Mouse (Mus musculus): ENCODE data around the gene Zfp428. TPM values are rescaled to one million over a fixed set of nuclear protein-coding genes. Genes with fewer than 3 reads are reported as not detected.
"Not testable (repeated sequence)": the region's sequence is repeated elsewhere in the genome, so short reads cannot be mapped to it uniquely, and the experiment has no call there.

Gene Zfp428
- polyA plus RNA-seq, 1 experiment from 2014 or later: 42.7 TPM

GRCm38 (mm10) chr7:24505447-24506064 lies 1.2 kb upstream of the Zfp428 start:
- H3K4me3 ChIP-seq: peak overlapping the region; percentile 79; the same call in 1 of the 2 replicates
- H3K27ac ChIP-seq: no peak overlapping the region
- peaks cover 34% of the 10 kb centered on the region for H3K4me1 ChIP-seq
- 27% methylated on average over 15 of the region's 15 CpGs for WGBS
- no peaks in the 10 kb centered on the region for H3K36me3 ChIP-seq
- peaks cover 27% of the 10 kb centered on the region for H3K27me3 ChIP-seq
- H3K9me3 ChIP-seq: 0 out of 2 replicates have a peak, but pooled peaks cover 3% of the 10 kb centered on the region
- ATAC-seq (ENCODE audit: borderline replicate concordance, extremely low read depth, low FRiP score, low TSS enrichment): no peak
- H3K9ac ChIP-seq: no peak overlapping the region
- peak overlapping the region; percentile 90 for H3K4me2 ChIP-seq

GRCm38 (mm10) chr7:24506065-24506459 lies 744 bp upstream of the Zfp428 start:
- H3K36me3 ChIP-seq: no peaks in the 10 kb centered on the region
- H3K9me3 ChIP-seq: 0 out of 2 replicates have a peak, but pooled peaks cover under 1% of the 10 kb centered on the region
- no peak overlapping the region; the same call in 1 of the 2 replicates for H3K27ac ChIP-seq

GRCm38 (mm10) chr7:24506476-24506837 lies 349 bp upstream of the Zfp428 start:
- peak overlapping the region; percentile 79 for H3K4me3 ChIP-seq
- H3K4me2 ChIP-seq: peak overlapping the region; percentile 90
- under 1% methylated on average over 12 of the region's 12 CpGs for WGBS
- peaks cover 33% of the 10 kb centered on the region for H3K4me1 ChIP-seq
- peak overlapping the region; percentile 91 for H3K9ac ChIP-seq
- peaks cover 18% of the 10 kb centered on the region for H3K27me3 ChIP-seq
- H3K9me3 ChIP-seq: no peaks in the 10 kb centered on the region
- no peak for ATAC-seq (ENCODE audit: borderline replicate concordance, extremely low read depth, low FRiP score, low TSS enrichment)
- peak overlapping the region; percentile 99 for H3K27ac ChIP-seq
- H3K36me3 ChIP-seq: no peaks in the 10 kb centered on the region

More at GRCm38 (mm10) chr7:24506065-24506459, 744 bp upstream of the Zfp428 start:
- Histone ChIP-seq H3K27me3 (peaks cover 22% of the 10 kb centered on the region), H3K4me2 (peak overlapping the region; percentile 90), H3K4me1 (peaks cover 33% of the 10 kb centered on the region), H3K4me3 (peak overlapping the region; percentile 79), H3K9ac (no peak overlapping the region)
- ATAC-seq (ENCODE audit: borderline replicate concordance, extremely low read depth, low FRiP score, low TSS enrichment): no peak
- WGBS: 14% methylated on average over 3 of the region's 3 CpGs

- peak overlapping the region; percentile 90 for H3K4me2 ChIP-seq
- peaks cover 33% of the 10 kb centered on the region for H3K4me1 ChIP-seq
- H3K9ac ChIP-seq: peak overlapping the region; percentile 91
- no peaks in the 10 kb centered on the region for H3K9me3 ChIP-seq
- no peaks in the 10 kb centered on the region for H3K36me3 ChIP-seq
- peaks cover 6% of the 10 kb centered on the region; the same call in 1 of the 2 replicates for H3K27me3 ChIP-seq
- peak; percentile 2; the same call in 1 of the 2 replicates for ATAC-seq (ENCODE audit: borderline replicate concordance, extremely low read depth, low FRiP score, low TSS enrichment)
- H3K4me3 ChIP-seq: peak overlapping the region; percentile 79
- H3K27ac ChIP-seq: peak overlapping the region; percentile 99
- under 1% methylated on average over 20 of the region's 20 CpGs for WGBS
These were observed 914 bp downstream of the Zfp428 start for GRCm38 (mm10) chr7:24507726-24508114.

- Histone ChIP-seq H3K4me1 (peaks cover 11% of the 10 kb centered on the region; the same call in 1 of the 2 replicates), H3K36me3 (peaks cover 5% of the 10 kb centered on the region; the same call in 1 of the 2 replicates), H3K4me2 (no peak within 1 kb of the TSS), H3K4me3 (no peak within 1 kb of the TSS), H3K9me3 (no peaks in the 10 kb centered on the region), H3K27ac (no peak within 1 kb of the TSS), H3K9ac (no peak within 1 kb of the TSS), H3K27me3 (no peaks in the 10 kb centered on the region)
- WGBS: 85% methylated on average over 7 of the region's 7 CpGs
- no peak for ATAC-seq (ENCODE audit: borderline replicate concordance, extremely low read depth, low FRiP score, low TSS enrichment)
These were observed 5.5 kb downstream of the Zfp428 start, which contains the start of gene AC161166.1 for GRCm38 (mm10) chr7:24512355-24512754. AC161166.1 (minus strand) TSS chr7:24512455.

GRCm38 (mm10) chr7:24516319-24516718 lies 9.5 kb downstream of the Zfp428 start:
- not testable (repeated sequence) for H3K9ac ChIP-seq; ATAC-seq (ENCODE audit: borderline replicate concordance, extremely low read depth, low FRiP score, low TSS enrichment); H3K36me3 ChIP-seq; H3K4me1 ChIP-seq; H3K27me3 ChIP-seq; H3K9me3 ChIP-seq; H3K4me2 ChIP-seq; H3K4me3 ChIP-seq; H3K27ac ChIP-seq
- WGBS: 72% methylated on average over 8 of the region's 8 CpGs

GRCm38 (mm10) chr7:24517077-24517476 lies 10.3 kb downstream of the Zfp428 start:
- no peaks in the 10 kb centered on the region for H3K4me1 ChIP-seq
- ATAC-seq (ENCODE audit: borderline replicate concordance, extremely low read depth, low FRiP score, low TSS enrichment): no peak
- no peak overlapping the region for H3K9ac ChIP-seq
- WGBS: 43% methylated on average over 5 of the region's 5 CpGs
- no peaks in the 10 kb centered on the region for H3K27me3 ChIP-seq
- no peak overlapping the region for H3K4me3 ChIP-seq
- H3K9me3 ChIP-seq: no peaks in the 10 kb centered on the region
- no peak overlapping the region for H3K4me2 ChIP-seq
- peaks cover 5% of the 10 kb centered on the region; the same call in 1 of the 2 replicates for H3K36me3 ChIP-seq
- no peak overlapping the region for H3K27ac ChIP-seq

- ATAC-seq (ENCODE audit: borderline replicate concordance, extremely low read depth, low FRiP score, low TSS enrichment): no peak
- Histone ChIP-seq H3K4me1 (no peaks in the 10 kb centered on the region), H3K27ac (no peak overlapping the region), H3K9me3 (no peaks in the 10 kb centered on the region), H3K27me3 (no peaks in the 10 kb centered on the region), H3K36me3 (peaks cover 5% of the 10 kb centered on the region; the same call in 1 of the 2 replicates), H3K9ac (no peak overlapping the region), H3K4me3 (no peak overlapping the region), H3K4me2 (no peak overlapping the region)
- WGBS: 49% methylated on average over 6 of the region's 6 CpGs
These were observed 10.8 kb downstream of the Zfp428 start for GRCm38 (mm10) chr7:24517654-24518053.

GRCm38 (mm10) chr7:24519130-24519529 lies 12.3 kb downstream of the Zfp428 start:
- Histone ChIP-seq H3K4me2 (no peak overlapping the region), H3K27ac (no peak overlapping the region), H3K4me1 (no peaks in the 10 kb centered on the region), H3K9me3 (no peaks in the 10 kb centered on the region), H3K27me3 (no peaks in the 10 kb centered on the region), H3K9ac (no peak overlapping the region), H3K36me3 (peaks cover 5% of the 10 kb centered on the region; the same call in 1 of the 2 replicates), H3K4me3 (no peak overlapping the region)
- no peak for ATAC-seq (ENCODE audit: borderline replicate concordance, extremely low read depth, low FRiP score, low TSS enrichment)
- 54% methylated on average over 3 of the region's 3 CpGs for WGBS

- H3K27ac ChIP-seq; ATAC-seq (ENCODE audit: borderline replicate concordance, extremely low read depth, low FRiP score, low TSS enrichment); H3K9ac ChIP-seq; H3K27me3 ChIP-seq; H3K4me3 ChIP-seq; H3K4me2 ChIP-seq; H3K4me1 ChIP-seq; H3K36me3 ChIP-seq; H3K9me3 ChIP-seq: not testable (repeated sequence)
- WGBS: 83% methylated on average over 10 of the region's 10 CpGs
These were observed 13.2 kb downstream of the Zfp428 start for GRCm38 (mm10) chr7:24520054-24520453.

GRCm38 (mm10) chr7:24522805-24523204 lies 16.0 kb downstream of the Zfp428 start:
- no peak overlapping the region for H3K4me2 ChIP-seq
- 48% methylated on average over 5 of the region's 5 CpGs for WGBS
- no peak overlapping the region for H3K9ac ChIP-seq
- H3K9me3 ChIP-seq: no peaks in the 10 kb centered on the region
- H3K36me3 ChIP-seq: no peaks in the 10 kb centered on the region
- H3K27me3 ChIP-seq: no peaks in the 10 kb centered on the region
- ATAC-seq (ENCODE audit: borderline replicate concordance, extremely low read depth, low FRiP score, low TSS enrichment): no peak
- H3K4me1 ChIP-seq: no peaks in the 10 kb centered on the region
- no peak overlapping the region for H3K4me3 ChIP-seq
- H3K27ac ChIP-seq: no peak overlapping the region

- Histone ChIP-seq H3K27me3 (no peaks in the 10 kb centered on the region), H3K36me3 (no peaks in the 10 kb centered on the region), H3K9ac (no peak overlapping the region), H3K9me3 (no peaks in the 10 kb centered on the region), H3K4me1 (no peaks in the 10 kb centered on the region), H3K4me3 (no peak overlapping the region), H3K4me2 (no peak overlapping the region), H3K27ac (no peak overlapping the region)
- 83% methylated on average over 6 of the region's 6 CpGs for WGBS
- no peak for ATAC-seq (ENCODE audit: borderline replicate concordance, extremely low read depth, low FRiP score, low TSS enrichment)
These were observed 16.9 kb downstream of the Zfp428 start for GRCm38 (mm10) chr7:24523723-24524122.

All from lung, embryonic 15.5 days (tissue).